Mouse (Mus musculus): ENCODE measurements around the gene Gm20547. TPM values are rescaled to one million over a fixed set of nuclear protein-coding genes. Genes with fewer than 3 reads are reported as not detected.
"Not testable (repeated sequence)": the region's sequence is repeated elsewhere in the genome, so short reads cannot be mapped to it uniquely, and the experiment has no call there.

The Gm20547 gene
- polyA plus RNA-seq, 1 experiment from 2014 or later, result not detected

DNA sequence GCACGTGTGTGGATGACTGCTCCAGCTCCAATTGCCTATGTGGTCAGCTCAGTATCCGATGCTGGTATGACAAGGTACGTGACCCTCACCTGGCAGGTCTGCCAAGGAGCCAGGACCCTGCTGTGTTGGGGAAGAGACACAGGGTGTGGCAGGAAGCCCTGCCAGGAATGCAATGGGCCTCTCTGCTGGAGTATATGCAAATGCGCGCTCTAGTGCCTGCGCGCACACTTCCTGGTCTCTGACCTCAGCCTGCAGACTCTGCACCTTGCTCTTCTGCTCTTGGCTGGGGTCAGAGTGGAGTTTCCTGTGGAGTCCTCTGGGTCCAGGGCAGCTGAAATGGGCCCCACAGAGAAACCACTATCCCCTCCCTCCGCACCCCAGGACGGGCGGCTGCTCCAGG is 29.1 kb upstream of the Gm20547 start:
- no peaks in the 10 kb centered on the region for H3K27me3 ChIP-seq
- peaks cover 80% of the 10 kb centered on the region for H3K36me3 ChIP-seq
- H3K9ac ChIP-seq, result no peak overlapping the region
- no peak overlapping the region for H3K27ac ChIP-seq
- H3K4me1 ChIP-seq, result peaks cover 16% of the 10 kb centered on the region; the same call in 1 of the 2 replicates
- 80% methylated on average over 10 of the region's 10 CpGs for WGBS
- no peaks in the 10 kb centered on the region for H3K9me3 ChIP-seq
- no peak for ATAC-seq (ENCODE audit: borderline replicate concordance, extremely low read depth, low FRiP score, low TSS enrichment)
- no peak overlapping the region for H3K4me3 ChIP-seq
- no peak overlapping the region for H3K4me2 ChIP-seq

DNA sequence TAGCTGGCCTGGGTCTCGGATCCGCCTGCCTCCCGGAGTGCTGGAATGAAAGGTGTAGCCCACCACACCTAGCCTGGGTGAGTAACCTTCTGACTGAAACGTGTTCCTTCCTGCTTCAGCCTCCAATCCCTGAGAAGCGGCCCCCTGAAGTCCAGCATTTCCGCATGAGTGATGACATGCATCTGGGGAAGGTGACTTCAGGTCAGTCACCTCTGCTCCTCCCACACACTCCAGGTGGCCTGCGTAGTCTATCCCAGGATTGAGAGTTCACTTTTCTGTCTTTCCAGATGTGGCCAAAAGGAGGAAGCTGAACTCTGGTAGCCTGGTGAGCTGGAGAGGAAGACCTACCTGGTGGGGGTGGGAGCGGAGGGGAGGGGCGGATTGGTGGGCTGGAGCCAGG is 21.1 kb upstream of the Gm20547 start:
- Histone ChIP-seq H3K9me3 (no peaks in the 10 kb centered on the region), H3K4me2 (no peak overlapping the region), H3K4me1 (peaks cover 8% of the 10 kb centered on the region; the same call in 1 of the 2 replicates), H3K27ac (no peak overlapping the region), H3K9ac (no peak overlapping the region), H3K36me3 (peaks cover 61% of the 10 kb centered on the region), H3K27me3 (no peaks in the 10 kb centered on the region), H3K4me3 (no peak overlapping the region)
- ATAC-seq (ENCODE audit: borderline replicate concordance, extremely low read depth, low FRiP score, low TSS enrichment), result no peak
- WGBS, result 91% methylated on average over 9 of the region's 9 CpGs

GRCm38 (mm10) chr17:34901948-34902347 is 20.1 kb upstream of the Gm20547 start:
- not testable (repeated sequence) for H3K4me2 ChIP-seq; H3K27me3 ChIP-seq; H3K4me3 ChIP-seq; ATAC-seq (ENCODE audit: borderline replicate concordance, extremely low read depth, low FRiP score, low TSS enrichment); H3K9me3 ChIP-seq; H3K9ac ChIP-seq; H3K27ac ChIP-seq
- Histone ChIP-seq H3K36me3 (peaks cover 52% of the 10 kb centered on the region), H3K4me1 (peaks cover 11% of the 10 kb centered on the region)
- WGBS, result 79% methylated on average over 10 of the region's 10 CpGs

DNA sequence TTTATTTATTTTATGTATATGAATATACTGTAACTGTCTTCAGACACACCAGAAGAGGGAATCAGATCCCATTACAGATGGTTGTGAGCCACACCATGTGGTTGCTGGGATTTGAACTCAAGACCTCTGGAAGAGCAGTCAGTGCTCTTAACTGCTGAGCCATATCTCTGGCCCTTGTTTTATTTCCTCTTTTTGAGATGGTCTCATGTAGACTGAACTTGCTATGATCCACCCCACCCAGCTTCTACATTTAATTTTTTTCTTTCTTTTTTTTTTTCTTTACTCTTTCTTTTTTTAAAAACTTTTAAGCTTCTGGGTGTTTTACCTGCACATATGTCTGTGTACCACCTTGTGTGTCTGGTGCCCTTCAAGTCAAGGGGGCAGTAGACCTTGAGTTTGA is 19.0 kb upstream of the Gm20547 start:
- Histone ChIP-seq H3K36me3 (peaks cover 46% of the 10 kb centered on the region), H3K4me1 (peaks cover 18% of the 10 kb centered on the region)
- H3K9me3 ChIP-seq; ATAC-seq (ENCODE audit: borderline replicate concordance, extremely low read depth, low FRiP score, low TSS enrichment); H3K9ac ChIP-seq; H3K4me2 ChIP-seq; H3K4me3 ChIP-seq; H3K27me3 ChIP-seq; H3K27ac ChIP-seq: not testable (repeated sequence)

DNA sequence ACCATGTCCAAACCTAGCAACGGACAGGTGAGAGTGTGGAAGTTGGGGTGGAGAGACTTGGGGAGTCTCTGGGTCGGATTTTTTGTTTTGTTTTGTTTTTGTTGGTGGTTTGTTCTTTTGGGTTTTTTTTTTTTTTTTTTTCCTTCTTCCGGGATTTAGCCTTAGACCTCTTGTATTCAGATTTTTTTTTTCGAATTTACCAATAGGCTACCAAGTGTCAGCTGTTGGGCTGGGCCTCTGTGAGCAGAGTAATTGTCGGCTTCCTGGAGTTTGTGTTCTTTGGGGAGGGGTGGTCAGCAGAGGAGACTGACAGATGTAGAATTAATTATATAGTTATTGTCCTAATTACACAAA is 18.0 kb upstream of the Gm20547 start:
- ATAC-seq (ENCODE audit: borderline replicate concordance, extremely low read depth, low FRiP score, low TSS enrichment), result no peak
- WGBS, result under 1% methylated on average over 5 of the region's 5 CpGs
- Histone ChIP-seq H3K27me3 (no peaks in the 10 kb centered on the region), H3K36me3 (peaks cover 39% of the 10 kb centered on the region), H3K4me3 (peak overlapping the region; percentile 94), H3K4me2 (peak overlapping the region; percentile 73), H3K27ac (peak overlapping the region; percentile 99), H3K9ac (peak overlapping the region; percentile 83), H3K9me3 (no peaks in the 10 kb centered on the region), H3K4me1 (peaks cover 26% of the 10 kb centered on the region)

DNA sequence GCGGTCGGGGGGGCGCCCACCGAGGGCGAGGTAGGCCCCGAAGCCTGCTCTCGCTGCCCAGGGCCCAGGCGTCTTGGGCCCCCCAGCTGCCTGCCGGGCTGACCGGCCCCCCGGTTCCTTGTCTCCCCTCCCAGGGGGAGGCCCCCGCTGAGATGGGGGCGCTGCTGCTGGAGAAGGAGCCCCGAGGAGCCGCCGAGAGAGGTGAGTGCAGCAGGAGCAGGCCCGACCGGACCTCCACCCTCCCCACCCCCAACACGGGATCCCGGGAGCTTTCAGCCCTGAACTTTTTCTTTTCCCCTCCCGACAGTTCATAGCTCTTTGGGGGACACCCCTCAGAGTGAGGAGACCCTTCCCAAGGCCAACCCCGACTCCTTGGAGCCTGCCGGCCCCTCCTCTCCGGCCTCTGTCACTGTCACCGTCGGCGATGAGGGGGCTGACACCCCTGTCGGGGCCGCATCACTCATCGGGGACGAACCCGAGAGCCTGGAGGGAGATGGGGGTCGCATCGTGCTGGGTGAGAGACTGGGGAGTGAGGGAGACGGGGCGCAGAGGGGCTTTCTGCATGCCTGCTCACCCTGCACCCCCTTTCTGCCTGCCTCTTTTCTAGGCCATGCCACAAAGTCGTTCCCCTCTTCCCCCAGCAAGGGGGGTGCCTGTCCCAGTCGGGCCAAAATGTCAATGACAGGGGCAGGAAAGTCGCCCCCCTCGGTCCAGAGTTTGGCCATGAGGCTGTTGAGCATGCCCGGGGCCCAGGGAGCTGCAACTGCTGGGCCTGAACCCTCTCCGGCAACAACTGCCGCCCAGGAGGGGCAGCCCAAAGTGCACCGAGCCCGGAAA is 17.4 kb upstream of the Gm20547 start:
- Histone ChIP-seq H3K27me3 (no peaks in the 10 kb centered on the region), H3K4me3 (peak overlapping the region; percentile 94), H3K9ac (peak overlapping the region; percentile 83), H3K36me3 (peaks cover 33% of the 10 kb centered on the region), H3K9me3 (no peaks in the 10 kb centered on the region), H3K27ac (peak overlapping the region; percentile 99), H3K4me1 (peaks cover 26% of the 10 kb centered on the region), H3K4me2 (peak overlapping the region; percentile 73)
- ATAC-seq (ENCODE audit: borderline replicate concordance, extremely low read depth, low FRiP score, low TSS enrichment), result peak; percentile 8; the same call in 1 of the 2 replicates
- WGBS, result under 1% methylated on average over 32 of the region's 45 CpGs

DNA sequence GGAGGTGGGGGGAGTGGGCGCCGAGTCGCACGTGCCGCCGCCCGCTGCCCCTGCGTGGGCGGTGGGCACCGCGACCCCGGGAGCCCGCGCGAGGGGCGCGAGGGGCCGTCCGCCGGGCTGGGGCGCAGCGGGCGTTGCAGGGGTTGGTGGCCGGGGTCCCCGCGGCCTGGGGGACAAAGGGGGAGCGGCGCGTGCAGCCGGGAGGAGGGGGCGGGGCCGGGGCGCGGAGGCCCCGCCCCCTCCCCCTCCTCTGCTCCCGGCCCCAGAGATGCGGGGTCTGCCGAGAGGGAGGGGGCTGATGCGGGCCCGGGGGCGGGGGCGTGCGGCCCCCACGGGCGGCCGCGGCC is 16.8 kb upstream of the Gm20547 start:
- peaks cover 26% of the 10 kb centered on the region for H3K4me1 ChIP-seq
- 0 out of 2 replicates have a peak, but pooled peaks have one; percentile 1 for ATAC-seq (ENCODE audit: borderline replicate concordance, extremely low read depth, low FRiP score, low TSS enrichment)

DNA sequence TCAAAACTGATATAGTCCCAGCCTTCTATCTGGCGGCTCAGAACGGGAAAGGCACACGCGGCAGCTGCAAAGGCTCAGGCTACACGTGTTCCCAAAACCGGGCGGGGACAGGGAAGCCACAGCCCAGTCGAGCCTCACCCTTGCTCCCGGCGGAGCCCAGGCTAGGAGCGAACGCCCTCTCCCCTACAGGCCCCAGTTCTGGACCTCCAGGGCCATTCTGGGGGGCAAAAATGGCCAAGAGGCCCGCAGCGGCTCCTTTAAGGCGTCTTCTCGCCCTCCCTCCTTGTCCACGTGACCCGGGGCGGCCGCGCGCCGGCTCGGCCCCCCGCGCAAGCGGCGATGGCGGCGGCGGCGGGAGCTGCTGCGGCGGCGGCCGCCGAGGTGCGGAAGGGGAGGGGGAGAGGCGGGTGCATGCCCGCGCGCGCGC is 16.3 kb upstream of the Gm20547 start, which contains the start of the genes C2 and Ehmt2:
Gene C2, minus strand, starts transcription at position 106 of the 427 bp plus-strand sequence.
Gene Ehmt2, plus strand, starts transcription at position 310 of the 427 bp plus-strand sequence.
- no peaks in the 10 kb centered on the region for H3K9me3 ChIP-seq

More for the DNA sequence above, 16.8 kb upstream of the Gm20547 start:
- Histone ChIP-seq H3K9ac (peak overlapping the region; percentile 83), H3K4me3 (peak overlapping the region; percentile 94), H3K36me3 (peaks cover 29% of the 10 kb centered on the region), H3K27me3 (no peaks in the 10 kb centered on the region), H3K9me3 (no peaks in the 10 kb centered on the region), H3K27ac (peak overlapping the region; percentile 99), H3K4me2 (peak overlapping the region; percentile 73)
- WGBS, result 0% methylated on average over 20 of the region's 47 CpGs

GRCm38 (mm10) chr17:34897373-34898159 is 15.7 kb upstream of the Gm20547 start:
- peaks cover 18% of the 10 kb centered on the region for H3K36me3 ChIP-seq
- ATAC-seq (ENCODE audit: borderline replicate concordance, extremely low read depth, low FRiP score, low TSS enrichment), result no peak
- WGBS, result 11% methylated on average over 10 of the region's 10 CpGs
- H3K9me3 ChIP-seq, result no peaks in the 10 kb centered on the region
- peak overlapping the region; percentile 83 for H3K9ac ChIP-seq
- no peaks in the 10 kb centered on the region for H3K27me3 ChIP-seq
- H3K4me3 ChIP-seq, result peak overlapping the region; percentile 94
- peak overlapping the region; percentile 73 for H3K4me2 ChIP-seq
- H3K27ac ChIP-seq, result peak overlapping the region; percentile 99
- H3K4me1 ChIP-seq, result peaks cover 26% of the 10 kb centered on the region

More for the DNA sequence above, 16.3 kb upstream of the Gm20547 start, which contains the start of the genes C2 and Ehmt2:
- Histone ChIP-seq H3K4me2 (peak within 1 kb of the TSS; percentile 73), H3K9ac (peak within 1 kb of the TSS; percentile 83), H3K4me1 (peaks cover 26% of the 10 kb centered on the region), H3K36me3 (peaks cover 24% of the 10 kb centered on the region), H3K27me3 (no peaks in the 10 kb centered on the region), H3K27ac (peak within 1 kb of the TSS; percentile 99), H3K4me3 (peak within 1 kb of the TSS; percentile 94)
- WGBS, result under 1% methylated on average over 30 of the region's 44 CpGs
- ATAC-seq (ENCODE audit: borderline replicate concordance, extremely low read depth, low FRiP score, low TSS enrichment), result peak; percentile 63

GRCm38 (mm10) chr17:34896366-34896765 is 14.5 kb upstream of the Gm20547 start:
- 82% methylated on average over 17 of the region's 17 CpGs for WGBS
- Histone ChIP-seq H3K27me3 (no peaks in the 10 kb centered on the region), H3K4me3 (no peak overlapping the region), H3K36me3 (peaks cover 11% of the 10 kb centered on the region), H3K9ac (no peak overlapping the region), H3K4me1 (peaks cover 26% of the 10 kb centered on the region), H3K9me3 (no peaks in the 10 kb centered on the region), H3K4me2 (no peak overlapping the region), H3K27ac (no peak overlapping the region)
- no peak for ATAC-seq (ENCODE audit: borderline replicate concordance, extremely low read depth, low FRiP score, low TSS enrichment)

GRCm38 (mm10) chr17:34895724-34896123 is 13.9 kb upstream of the Gm20547 start:
- Histone ChIP-seq H3K4me3 (peak overlapping the region; percentile 81), H3K4me2 (peak overlapping the region; percentile 78), H3K27me3 (no peaks in the 10 kb centered on the region), H3K9ac (peak overlapping the region; percentile 82; the same call in 1 of the 2 replicates), H3K36me3 (peaks cover 8% of the 10 kb centered on the region; the same call in 1 of the 2 replicates), H3K9me3 (no peaks in the 10 kb centered on the region), H3K4me1 (peaks cover 26% of the 10 kb centered on the region), H3K27ac (peak overlapping the region; percentile 91)
- ATAC-seq (ENCODE audit: borderline replicate concordance, extremely low read depth, low FRiP score, low TSS enrichment), result no peak
- 90% methylated on average over 15 of the region's 15 CpGs for WGBS

Measured in lung, embryonic 15.5 days (tissue).